Mouse (Mus musculus) kidney, postnatal 36 days (tissue): ENCODE results near the gene Tcp11l2.

Experiments
- DNase-seq, 2 experiments: peaks; one replicate each; pipeline ENCODE4 v3.0.0; 2021 to 2022; ENCODE audit warnings: mixed read lengths in 2 of 2

The Tcp11l2 gene

GRCm38 (mm10) chr10:84558511-84558910 is 17.9 kb upstream of the Tcp11l2 start:
- DNase-seq: no peak

- DNase-seq: no peak
These were observed 16.4 kb upstream of the Tcp11l2 start for GRCm38 (mm10) chr10:84559986-84560385.

GRCm38 (mm10) chr10:84562121-84562520 is 14.3 kb upstream of the Tcp11l2 start:
- DNase-seq: no peak

- peak; percentile 11 to 26 for DNase-seq
These were observed 13.6 kb upstream of the Tcp11l2 start for GRCm38 (mm10) chr10:84562567-84563554.

GRCm38 (mm10) chr10:84564427-84564826 is 12.0 kb upstream of the Tcp11l2 start:
- no peak for DNase-seq

- DNase-seq: no peak
These were observed 5.3 kb upstream of the Tcp11l2 start for GRCm38 (mm10) chr10:84571052-84571639.

- no peak for DNase-seq
These were observed 2.6 kb upstream of the Tcp11l2 start for GRCm38 (mm10) chr10:84573671-84574420.

- no peak for DNase-seq
These were observed 414 bp upstream of the Tcp11l2 start for GRCm38 (mm10) chr10:84576029-84576394.

GRCm38 (mm10) chr10:84577071-84577727 is 773 bp downstream of the Tcp11l2 start:
- DNase-seq: peak; percentile 90 to 93

GRCm38 (mm10) chr10:84578738-84579137 is 2.3 kb downstream of the Tcp11l2 start:
- no peak for DNase-seq

GRCm38 (mm10) chr10:84579527-84579926 is 3.1 kb downstream of the Tcp11l2 start:
- DNase-seq: no peak

GRCm38 (mm10) chr10:84581191-84581590 is 4.8 kb downstream of the Tcp11l2 start:
- peak in 1 of 2 experiments; percentile 7 for DNase-seq

- no peak for DNase-seq
These were observed 5.8 kb downstream of the Tcp11l2 start for GRCm38 (mm10) chr10:84582236-84582635.

GRCm38 (mm10) chr10:84584451-84585293 is 8.2 kb downstream of the Tcp11l2 start:
- DNase-seq: no peak

GRCm38 (mm10) chr10:84585294-84585650 is 8.8 kb downstream of the Tcp11l2 start:
- no peak for DNase-seq

GRCm38 (mm10) chr10:84590956-84591355 is 14.5 kb downstream of the Tcp11l2 start:
- no peak for DNase-seq

GRCm38 (mm10) chr10:84591640-84592148 is 15.3 kb downstream of the Tcp11l2 start:
- DNase-seq: no peak

- DNase-seq: no peak
These were observed 16.3 kb downstream of the Tcp11l2 start for GRCm38 (mm10) chr10:84592745-84593144.

GRCm38 (mm10) chr10:84597127-84597785 is 20.8 kb downstream of the Tcp11l2 start:
- peak in 1 of 2 experiments; percentile 61 for DNase-seq

GRCm38 (mm10) chr10:84598172-84598571 is 21.7 kb downstream of the Tcp11l2 start:
- peak in 1 of 2 experiments; percentile 14 for DNase-seq

- DNase-seq: peak; percentile 39 to 44
These were observed 23.7 kb downstream of the Tcp11l2 start for GRCm38 (mm10) chr10:84600136-84600535.
